Mouse (Mus musculus): ENCODE results near the gene Slc9a3r2. TPM values are rescaled to one million over a fixed set of nuclear protein-coding genes. Genes with fewer than 3 reads are reported as not detected.

Gene Slc9a3r2
- polyA plus RNA-seq (2012; rRNA removed) = 507 and 712 TPM in 2 replicates

DNA sequence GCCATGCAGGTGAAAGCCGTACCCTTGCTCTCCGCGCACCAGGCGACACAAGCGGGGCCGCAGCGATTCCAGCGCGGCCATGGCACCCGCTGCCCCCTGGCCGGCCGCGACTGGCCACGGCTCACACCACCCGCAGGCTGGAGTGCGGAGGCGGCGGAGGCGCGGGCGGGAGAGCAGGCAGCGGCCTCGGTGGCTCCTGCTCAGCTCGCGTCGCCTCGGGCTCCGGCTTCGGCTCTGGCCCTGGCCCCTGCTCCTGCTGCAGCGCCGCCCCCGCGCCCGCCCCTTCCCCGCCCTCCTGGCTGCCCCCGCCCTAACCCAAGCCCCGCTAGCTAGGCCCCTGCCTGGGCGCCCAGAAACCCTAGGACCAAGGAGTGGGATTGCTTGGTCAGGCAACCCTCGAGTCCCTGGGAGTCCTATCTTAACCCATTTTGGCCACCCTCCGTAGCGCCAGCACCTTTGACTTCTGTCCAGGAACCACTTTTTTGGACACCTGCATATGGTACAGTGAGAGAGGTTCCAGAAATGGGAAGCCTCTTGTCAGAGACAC lies at the start of gene Slc9a3r2:
Slc9a3r2 (minus strand) TSS at position 258 of the 547 bp plus-strand sequence.
- Histone ChIP-seq H3K4me1 (ENCODE audit: control insufficient read depth, insufficient read depth, low read length) (peaks cover 21% of the 10 kb centered on the region), H3K4me3 (replicated peaks; ENCODE audit: extremely low read depth, low read depth, low read length) (peak within 1 kb of the TSS; percentile 65)
- TF ChIP-seq POLR2A (IDR thresholded peaks at IDR 0.05; ENCODE audit: borderline replicate concordance, extremely low read depth, low read depth, low read length) (peak; percentile 80; the same call in 1 of the 2 replicates), CTCF (IDR thresholded peaks at IDR 0.05; ENCODE audit: insufficient read depth, low read length) (no peak)
- WGBS = under 1% methylated on average over 41 of the region's 41 CpGs
- DNase-seq = peak; percentile 78

DNA sequence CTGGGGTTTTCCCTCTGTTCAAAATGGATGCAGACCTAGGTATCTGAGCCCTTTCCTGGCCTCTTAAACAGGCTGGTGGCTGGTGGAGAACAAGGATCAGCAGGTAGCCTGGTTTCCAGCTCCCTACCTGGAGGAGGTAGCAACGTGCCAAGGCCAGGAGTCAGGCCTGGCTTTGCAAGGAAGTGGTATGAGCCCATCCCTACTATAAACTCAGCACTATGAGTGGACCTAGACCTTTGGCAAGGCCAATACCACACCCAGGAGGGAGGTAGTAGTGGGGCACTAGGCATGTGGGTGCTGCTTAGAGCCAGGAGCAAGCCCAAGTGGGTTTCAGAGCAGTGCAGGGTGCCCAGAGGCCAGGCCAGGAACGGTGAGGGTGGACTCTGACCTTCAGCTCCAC lies 49.3 kb upstream of the Slc9a3r2 start:
- H3K4me3 ChIP-seq (replicated peaks; ENCODE audit: extremely low read depth, low read depth, low read length) = no peak overlapping the region
- peaks cover 2% of the 10 kb centered on the region for H3K4me1 ChIP-seq (ENCODE audit: control insufficient read depth, insufficient read depth, low read length)
- no peak for TF ChIP-seq CTCF (IDR thresholded peaks at IDR 0.05; ENCODE audit: insufficient read depth, low read length)
- DNase-seq = no peak
- WGBS = 86% methylated on average over 2 of the region's 2 CpGs

GRCm38 (mm10) chr17:24698715-24699114 lies 48.6 kb upstream of the Slc9a3r2 start:
- no peak for TF ChIP-seq CTCF (IDR thresholded peaks at IDR 0.05; ENCODE audit: insufficient read depth, low read length)
- TF ChIP-seq POLR2A (IDR thresholded peaks at IDR 0.05; ENCODE audit: borderline replicate concordance, extremely low read depth, low read depth, low read length) = no peak
- 61% methylated on average over 9 of the region's 9 CpGs for WGBS
- DNase-seq = no peak
- H3K4me3 ChIP-seq (replicated peaks; ENCODE audit: extremely low read depth, low read depth, low read length) = no peak overlapping the region
- H3K4me1 ChIP-seq (ENCODE audit: control insufficient read depth, insufficient read depth, low read length) = peaks cover 2% of the 10 kb centered on the region

DNA sequence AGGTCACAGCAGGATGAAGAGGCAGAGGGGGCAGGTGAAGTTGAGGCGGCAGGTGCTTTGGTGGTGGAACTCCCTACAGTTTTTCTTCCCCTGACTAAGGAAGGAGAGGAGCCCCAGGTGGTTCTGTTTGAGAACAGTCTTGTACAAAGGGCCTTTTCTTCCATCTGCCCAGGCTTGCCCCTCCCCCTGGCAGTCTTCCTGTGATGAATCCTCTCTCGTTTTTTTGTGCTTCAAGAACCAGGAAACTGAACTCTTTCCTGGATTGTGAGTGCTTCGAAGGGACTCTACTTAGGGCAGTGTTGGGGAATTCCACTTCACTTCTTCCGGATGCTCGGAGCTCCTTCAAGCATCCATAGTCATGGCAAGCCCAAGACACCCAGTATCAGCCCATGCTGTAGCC lies 47.9 kb upstream of the Slc9a3r2 start:
- 11% methylated on average over 5 of the region's 5 CpGs for WGBS
- DNase-seq = no peak
- H3K4me1 ChIP-seq (ENCODE audit: control insufficient read depth, insufficient read depth, low read length) = peaks cover 2% of the 10 kb centered on the region
- no peak for TF ChIP-seq POLR2A (IDR thresholded peaks at IDR 0.05; ENCODE audit: borderline replicate concordance, extremely low read depth, low read depth, low read length)
- no peak for TF ChIP-seq CTCF (IDR thresholded peaks at IDR 0.05; ENCODE audit: insufficient read depth, low read length)
- H3K4me3 ChIP-seq (replicated peaks; ENCODE audit: extremely low read depth, low read depth, low read length) = no peak overlapping the region

- peak; percentile 82 for DNase-seq
- TF ChIP-seq POLR2A (IDR thresholded peaks at IDR 0.05; ENCODE audit: borderline replicate concordance, extremely low read depth, low read depth, low read length) = peak; percentile 43; the same call in 1 of the 2 replicates
- TF ChIP-seq CTCF (IDR thresholded peaks at IDR 0.05; ENCODE audit: insufficient read depth, low read length) = no peak
- peaks cover 2% of the 10 kb centered on the region for H3K4me1 ChIP-seq (ENCODE audit: control insufficient read depth, insufficient read depth, low read length)
- H3K4me3 ChIP-seq (replicated peaks; ENCODE audit: extremely low read depth, low read depth, low read length) = peak within 1 kb of the TSS; percentile 99
- 1% methylated on average over 72 of the region's 76 CpGs for WGBS
Measured at GRCm38 (mm10) chr17:24696011-24696697, 46.0 kb upstream of the Slc9a3r2 start, which contains the start of the genes Gfer and Noxo1. Gene Gfer (minus strand): TSS chr17:24696156. Gene Noxo1 (plus strand): TSS chr17:24696234.

- DNase-seq = no peak
- TF ChIP-seq POLR2A (IDR thresholded peaks at IDR 0.05; ENCODE audit: borderline replicate concordance, extremely low read depth, low read depth, low read length) (no peak), CTCF (IDR thresholded peaks at IDR 0.05; ENCODE audit: insufficient read depth, low read length) (no peak)
- WGBS = 11% methylated on average over 51 of the region's 51 CpGs
- H3K4me3 ChIP-seq (replicated peaks; ENCODE audit: extremely low read depth, low read depth, low read length) = peak overlapping the region; percentile 64
- peaks cover 2% of the 10 kb centered on the region for H3K4me1 ChIP-seq (ENCODE audit: control insufficient read depth, insufficient read depth, low read length)
Measured at GRCm38 (mm10) chr17:24695326-24696010, 45.3 kb upstream of the Slc9a3r2 start.

DNA sequence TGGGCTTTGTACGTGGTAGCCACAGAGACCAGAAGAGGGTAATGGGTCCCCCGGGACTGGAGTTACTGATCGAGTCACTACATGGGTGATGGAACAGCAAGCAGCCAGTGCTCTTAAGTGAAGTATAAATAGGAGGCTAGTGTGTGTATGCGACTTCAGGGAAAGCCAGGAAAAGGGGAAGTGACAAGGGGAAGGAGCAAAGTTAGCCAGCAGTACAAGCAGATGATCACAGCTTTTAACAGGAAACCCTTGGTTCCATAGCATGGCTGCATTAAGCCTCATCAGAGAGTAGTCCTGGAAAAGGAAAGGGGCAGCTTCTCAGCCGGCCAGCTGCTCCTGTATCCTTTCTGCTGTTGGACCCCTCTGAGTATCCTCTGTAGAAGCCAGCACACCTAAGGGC lies 42.3 kb upstream of the Slc9a3r2 start:
- TF ChIP-seq CTCF (IDR thresholded peaks at IDR 0.05; ENCODE audit: insufficient read depth, low read length) (no peak), POLR2A (IDR thresholded peaks at IDR 0.05; ENCODE audit: borderline replicate concordance, extremely low read depth, low read depth, low read length) (no peak)
- H3K4me3 ChIP-seq (replicated peaks; ENCODE audit: extremely low read depth, low read depth, low read length) = no peak overlapping the region
- WGBS = 70% methylated on average over 5 of the region's 5 CpGs
- no peak for DNase-seq
- peaks cover 4% of the 10 kb centered on the region for H3K4me1 ChIP-seq (ENCODE audit: control insufficient read depth, insufficient read depth, low read length)

DNA sequence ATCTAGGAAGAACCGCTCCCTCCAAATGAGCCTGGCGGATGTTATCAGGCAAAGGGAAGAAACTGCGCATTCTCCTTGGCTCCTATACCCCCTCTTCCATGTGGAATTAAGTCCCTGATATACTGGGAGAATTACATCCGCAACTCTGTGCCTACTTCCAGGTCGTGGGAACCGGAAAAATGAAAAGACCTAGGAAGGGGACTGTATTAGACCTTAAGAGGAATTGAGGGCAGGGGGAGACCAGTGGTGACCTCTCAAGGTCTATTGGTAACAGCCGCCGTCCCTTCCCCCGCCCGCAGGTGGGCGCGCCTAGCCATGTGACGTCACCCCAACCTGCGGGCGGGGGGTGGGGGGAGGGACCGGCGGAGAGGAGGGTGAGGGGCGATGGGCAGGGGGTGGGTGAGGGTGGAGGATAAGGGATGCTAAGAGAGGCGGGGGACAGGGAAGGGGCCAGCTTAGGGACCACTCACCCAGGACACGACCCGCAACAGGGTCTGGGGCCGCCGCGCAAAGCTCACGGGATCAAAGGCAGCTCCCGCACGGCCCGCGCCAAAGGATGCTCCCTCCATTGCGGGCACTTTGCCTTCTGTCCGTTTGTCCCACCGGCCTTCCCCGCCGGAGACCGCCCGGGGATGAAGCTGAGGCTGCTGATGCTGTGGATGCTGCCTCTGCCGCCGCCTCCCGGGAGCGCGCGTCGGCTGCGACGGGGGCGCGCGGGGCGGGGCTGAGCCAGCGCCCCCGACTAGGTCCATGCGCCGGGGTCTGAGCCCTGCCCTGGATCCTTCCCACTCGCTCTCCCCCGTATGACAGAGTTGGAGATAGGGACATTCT lies 39.3 kb upstream of the Slc9a3r2 start, which contains the start of gene Syngr3:
Syngr3 (minus strand) TSS at position 705 of the 831 bp plus-strand sequence.
- no peak for TF ChIP-seq POLR2A (IDR thresholded peaks at IDR 0.05; ENCODE audit: borderline replicate concordance, extremely low read depth, low read depth, low read length)
- no peak for TF ChIP-seq CTCF (IDR thresholded peaks at IDR 0.05; ENCODE audit: insufficient read depth, low read length)
- WGBS = 1% methylated on average over 54 of the region's 55 CpGs
- Histone ChIP-seq H3K4me3 (replicated peaks; ENCODE audit: extremely low read depth, low read depth, low read length) (no peak within 1 kb of the TSS), H3K4me1 (ENCODE audit: control insufficient read depth, insufficient read depth, low read length) (peaks cover 4% of the 10 kb centered on the region; the same call in 1 of the 2 replicates)
- no peak for DNase-seq

- WGBS = 21% methylated on average over 23 of the region's 23 CpGs
Measured at GRCm38 (mm10) chr17:24687599-24687998, 37.5 kb upstream of the Slc9a3r2 start.

More at GRCm38 (mm10) chr17:24687599-24687998, 37.5 kb upstream of the Slc9a3r2 start:
- Histone ChIP-seq H3K4me3 (replicated peaks; ENCODE audit: extremely low read depth, low read depth, low read length) (peak overlapping the region; percentile 31), H3K4me1 (ENCODE audit: control insufficient read depth, insufficient read depth, low read length) (peaks cover 4% of the 10 kb centered on the region; the same call in 1 of the 2 replicates)
- no peak for TF ChIP-seq CTCF (IDR thresholded peaks at IDR 0.05; ENCODE audit: insufficient read depth, low read length)
- no peak for TF ChIP-seq POLR2A (IDR thresholded peaks at IDR 0.05; ENCODE audit: borderline replicate concordance, extremely low read depth, low read depth, low read length)
- DNase-seq = no peak

All from lung, adult 2 months (tissue).